Mouse (Mus musculus) neural tube, embryonic 13.5 days (tissue): ENCODE measurements around the gene Ccdc184. TPM values are rescaled to one million over a fixed set of nuclear protein-coding genes. Genes with fewer than 3 reads are reported as not detected.

ENCODE experiments used
- ATAC-seq: fragments of 200-750 bp; cut with Nextera tagmentation; 2 replicates; pipeline ENCODE4 v1.8.0; 2017; ENCODE audit warnings: low read depth, mild to moderate bottlenecking, moderate TSS enrichment, moderate library complexity
- H3K27ac ChIP-seq: fragments of 300-500 bp; sonication (generic); replicated peaks from 2 replicates; pipeline ENCODE4 v1.5.1; 2015; ENCODE audit warnings: moderate library complexity, mild to moderate bottlenecking, inconsistent platforms
- H3K27me3 ChIP-seq: fragments of 300-500 bp; sonication (generic); 2 replicates; pipeline ENCODE4 v1.6.1; 2015; ENCODE audit warnings: mild to moderate bottlenecking, inconsistent platforms
- H3K36me3 ChIP-seq: fragments of 300-500 bp; sonication (generic); 2 replicates; pipeline ENCODE4 v1.6.1; 2015; ENCODE audit warnings: mild to moderate bottlenecking, inconsistent platforms
- H3K4me1 ChIP-seq: fragments of 300-500 bp; sonication (generic); replicated peaks from 2 replicates; pipeline ENCODE4 v1.6.1; 2015; ENCODE audit warnings: inconsistent platforms
- H3K4me2 ChIP-seq: fragments of 300-500 bp; sonication (generic); 2 replicates; pipeline ENCODE4 v1.6.1; 2015; ENCODE audit warnings: inconsistent platforms, mild to moderate bottlenecking, moderate library complexity
- H3K4me3 ChIP-seq: fragments of 300-500 bp; sonication (generic); 2 replicates; pipeline ENCODE4 v1.5.1; 2015; ENCODE audit warnings: mild to moderate bottlenecking, inconsistent platforms
- H3K9ac ChIP-seq: fragments of 300-500 bp; sonication (generic); 2 replicates; pipeline ENCODE4 v1.6.1; 2015; ENCODE audit warnings: moderate library complexity, mild to moderate bottlenecking, inconsistent platforms
- H3K9me3 ChIP-seq: fragments of 300-500 bp; sonication (generic); 2 replicates; pipeline ENCODE4 v1.6.1; 2016; ENCODE audit warnings: inconsistent platforms
- WGBS: fragments of 180-500 bp; shearing (Covaris S2); methylation state at CpG from one replicate; pipeline ENCODE4 v1.1.7; 2015; 5-methylcytosine and 5-hydroxymethylcytosine counted together
- polyA plus RNA-seq: library from polyadenylated mRNA; unstranded; fragments of >200 nt; fragmentation: Nextera tagmentation; extraction: Ambion mirVana; gene quantifications from 2 replicates; pipeline ENCODE4 v1.2.1, GENCODE M21; 2015

Ccdc184 gene
- polyA plus RNA-seq, 1 experiment from 2014 or later, result 50.4 TPM

DNA sequence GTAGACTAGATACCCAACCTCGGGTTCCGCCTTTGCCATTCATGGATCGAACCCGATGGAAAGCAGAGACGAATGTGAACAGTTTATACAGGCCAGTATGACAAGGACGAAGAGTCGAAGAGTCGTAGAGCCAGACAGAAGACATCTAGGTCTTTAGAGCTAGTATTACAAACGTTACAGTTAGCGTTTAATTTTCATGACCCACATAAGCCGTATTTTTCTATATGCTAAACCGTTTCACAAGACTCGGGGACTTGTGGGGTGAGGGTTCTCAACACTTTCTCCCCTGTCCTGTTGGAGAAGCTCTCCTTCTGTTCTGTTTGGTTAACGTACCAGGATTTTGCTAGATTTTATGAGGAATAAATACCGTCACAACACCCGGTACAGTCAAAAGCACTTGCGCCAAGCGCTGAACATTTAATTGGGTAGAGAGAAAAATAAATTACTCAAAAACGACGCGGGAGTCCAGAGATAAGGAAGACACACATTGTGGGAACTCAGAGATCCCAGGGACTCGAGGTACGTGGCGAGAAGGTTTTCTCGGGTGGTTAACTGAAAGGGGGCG lies 13.7 kb downstream of the Ccdc184 start:
- no peaks in the 10 kb centered on the region for H3K36me3 ChIP-seq
- WGBS, result 7% methylated on average over 26 of the region's 26 CpGs
- no peak for ATAC-seq
- peak overlapping the region; percentile 67 for H3K9ac ChIP-seq
- H3K9me3 ChIP-seq, result no peaks in the 10 kb centered on the region
- peak overlapping the region; percentile 80 for H3K4me2 ChIP-seq
- peaks cover 30% of the 10 kb centered on the region for H3K27me3 ChIP-seq
- H3K27ac ChIP-seq, result peak overlapping the region; percentile 82
- peak overlapping the region; percentile 49 for H3K4me3 ChIP-seq
- peaks cover 9% of the 10 kb centered on the region for H3K4me1 ChIP-seq

DNA sequence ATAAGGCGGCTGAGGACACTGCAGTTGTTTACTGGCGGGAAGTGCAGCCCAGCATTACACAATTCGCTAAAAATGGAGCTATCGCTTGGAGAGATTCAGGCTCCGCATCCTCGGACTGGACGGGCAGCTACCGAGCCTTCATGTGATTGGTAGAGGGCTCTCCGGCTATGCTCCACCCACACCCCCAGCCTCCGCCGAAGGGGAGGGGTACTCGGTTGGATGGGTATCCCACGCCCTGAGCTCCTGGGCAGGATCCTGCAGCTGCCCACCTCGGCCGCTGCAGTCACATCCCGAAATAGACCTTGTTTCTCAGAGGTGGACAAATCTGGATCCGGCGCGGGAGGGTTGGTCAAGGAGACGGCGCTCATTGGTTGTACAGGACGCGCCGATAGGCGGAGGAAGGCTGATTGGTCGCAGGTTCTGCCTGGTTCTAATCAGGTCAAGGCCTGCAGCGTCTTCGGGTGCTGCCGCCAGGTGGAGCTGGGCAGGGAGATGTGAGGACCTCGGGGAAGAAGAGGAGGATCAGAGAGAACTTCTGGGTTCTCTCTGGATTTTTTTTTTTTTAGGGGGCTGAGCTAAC lies 14.3 kb downstream of the Ccdc184 start:
- Histone ChIP-seq H3K4me3 (peak overlapping the region; percentile 49), H3K27ac (peak overlapping the region; percentile 82), H3K4me1 (peaks cover 9% of the 10 kb centered on the region), H3K9me3 (no peaks in the 10 kb centered on the region), H3K9ac (peak overlapping the region; percentile 67), H3K27me3 (peaks cover 24% of the 10 kb centered on the region), H3K36me3 (no peaks in the 10 kb centered on the region), H3K4me2 (peak overlapping the region; percentile 80)
- ATAC-seq, result peak; percentile 97
- WGBS, result under 1% methylated on average over 30 of the region's 30 CpGs

DNA sequence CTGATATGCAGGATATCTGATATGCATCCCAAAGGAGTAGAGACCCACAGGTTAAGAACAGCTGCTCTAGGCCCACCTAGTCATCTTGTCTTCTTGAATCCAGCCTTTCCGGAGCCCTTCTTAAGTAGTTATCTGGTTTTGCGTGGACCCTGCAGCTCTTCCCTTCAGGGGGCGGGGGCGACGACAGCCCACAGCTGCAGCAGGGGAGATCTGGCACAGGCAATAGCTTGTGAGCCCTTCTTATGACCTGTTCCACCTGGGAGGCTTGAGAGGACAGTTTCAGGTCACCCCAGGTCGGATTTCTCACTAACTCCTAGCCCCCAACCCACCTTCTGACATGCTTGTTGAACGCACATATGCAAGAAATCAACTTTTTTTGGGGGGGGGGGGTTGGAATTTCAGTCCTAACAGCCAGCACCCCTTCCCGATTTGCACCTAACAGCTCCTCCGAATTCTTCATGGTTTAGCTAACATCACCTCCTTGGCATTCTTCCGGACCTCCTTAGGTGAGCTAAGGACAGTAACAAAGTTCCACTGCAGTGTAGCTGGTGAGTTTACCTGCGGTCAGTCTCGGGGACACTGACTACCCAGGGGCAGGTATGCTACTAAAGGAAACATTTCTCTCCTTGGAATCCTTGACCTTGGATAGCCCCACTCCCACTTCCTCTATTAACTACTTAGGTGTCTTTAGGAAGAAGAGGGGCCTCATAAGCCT lies 15.1 kb downstream of the Ccdc184 start:
- peaks cover 17% of the 10 kb centered on the region for H3K27me3 ChIP-seq
- no peak overlapping the region for H3K4me3 ChIP-seq
- H3K27ac ChIP-seq, result no peak overlapping the region
- H3K9me3 ChIP-seq, result no peaks in the 10 kb centered on the region
- WGBS, result 77% methylated on average over 12 of the region's 12 CpGs
- peak; percentile 41 for ATAC-seq
- no peak overlapping the region for H3K9ac ChIP-seq
- H3K4me2 ChIP-seq, result peak overlapping the region; percentile 80; the same call in 1 of the 2 replicates
- peaks cover 9% of the 10 kb centered on the region for H3K4me1 ChIP-seq
- no peaks in the 10 kb centered on the region for H3K36me3 ChIP-seq

DNA sequence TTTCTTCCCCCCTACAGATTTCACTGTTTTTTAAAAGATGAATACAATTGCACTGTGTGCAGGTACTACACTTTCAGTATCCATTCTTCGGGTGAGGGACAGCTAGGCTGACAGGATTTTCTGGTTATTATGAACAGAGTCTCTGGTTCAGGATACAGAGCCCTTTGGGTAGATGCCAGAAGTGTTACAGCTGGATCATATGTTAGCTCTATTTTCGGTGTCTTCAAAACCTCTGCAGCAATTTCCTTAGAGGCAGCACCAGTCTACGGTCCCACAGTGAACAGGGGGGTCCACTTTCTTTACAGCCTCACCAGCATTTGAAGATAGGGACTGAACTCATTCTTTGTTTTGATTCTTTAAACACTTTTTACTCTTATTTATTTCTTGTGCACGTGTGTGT lies 17.5 kb downstream of the Ccdc184 start:
- Histone ChIP-seq H3K4me2 (no peak overlapping the region), H3K36me3 (no peaks in the 10 kb centered on the region), H3K4me1 (peaks cover 9% of the 10 kb centered on the region), H3K4me3 (no peak overlapping the region), H3K27me3 (peaks cover 2% of the 10 kb centered on the region; the same call in 1 of the 2 replicates), H3K27ac (no peak overlapping the region), H3K9ac (no peak overlapping the region), H3K9me3 (no peaks in the 10 kb centered on the region)
- no peak for ATAC-seq
- 78% methylated on average over 4 of the region's 4 CpGs for WGBS

DNA sequence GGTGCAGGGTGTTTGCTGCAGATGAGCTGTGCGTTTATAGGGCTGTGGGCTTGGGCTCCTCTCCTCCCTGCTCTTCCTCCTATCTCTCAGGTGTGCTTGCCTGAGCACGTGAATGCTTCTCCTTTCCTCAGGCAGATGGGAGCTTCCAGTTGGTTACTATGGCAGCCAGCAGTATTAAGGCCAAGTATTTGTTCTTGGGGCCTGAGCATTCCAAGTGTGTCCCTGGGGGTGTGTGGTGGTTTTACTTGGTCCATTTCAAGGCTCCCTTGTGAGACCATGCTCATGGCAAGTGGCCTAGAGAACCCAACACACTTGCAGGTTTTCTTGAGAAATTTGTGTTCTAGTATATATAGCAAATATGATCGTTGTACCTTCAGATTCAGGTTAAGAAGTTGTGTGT lies 28.5 kb downstream of the Ccdc184 start, which contains the start of gene Olfr288:
Olfr288 (minus strand) TSS at position 101 of the 400 bp plus-strand sequence.
- no peak within 1 kb of the TSS for H3K4me2 ChIP-seq
- no peak for ATAC-seq
- H3K9ac ChIP-seq, result no peak within 1 kb of the TSS
- no peak within 1 kb of the TSS for H3K4me3 ChIP-seq
- 70% methylated on average over 3 of the region's 3 CpGs for WGBS
- H3K9me3 ChIP-seq, result peaks cover 7% of the 10 kb centered on the region; the same call in 1 of the 2 replicates
- H3K27ac ChIP-seq, result no peak within 1 kb of the TSS
- no peaks in the 10 kb centered on the region for H3K4me1 ChIP-seq
- no peaks in the 10 kb centered on the region for H3K36me3 ChIP-seq
- no peaks in the 10 kb centered on the region for H3K27me3 ChIP-seq

DNA sequence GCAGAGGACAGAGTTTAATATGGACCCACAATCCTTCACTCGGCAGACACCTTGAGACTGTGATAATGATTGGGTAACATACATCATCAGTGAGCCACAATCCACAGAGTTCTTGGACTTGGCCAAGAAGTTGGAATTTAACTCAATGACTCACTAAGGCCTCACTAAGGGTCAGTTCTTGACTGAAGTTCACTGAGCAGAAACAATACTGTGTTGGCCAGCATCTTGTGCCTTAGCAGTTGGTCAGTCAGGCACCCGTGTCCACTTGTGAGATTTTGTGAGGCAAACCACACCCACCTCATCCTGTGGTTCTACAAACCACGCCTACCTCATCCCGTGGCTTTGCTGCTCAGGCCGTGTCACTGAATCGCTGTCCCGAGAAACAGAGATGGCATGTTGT lies 42.7 kb downstream of the Ccdc184 start:
- H3K27ac ChIP-seq, result no peak overlapping the region
- 83% methylated on average over 7 of the region's 7 CpGs for WGBS

DNA sequence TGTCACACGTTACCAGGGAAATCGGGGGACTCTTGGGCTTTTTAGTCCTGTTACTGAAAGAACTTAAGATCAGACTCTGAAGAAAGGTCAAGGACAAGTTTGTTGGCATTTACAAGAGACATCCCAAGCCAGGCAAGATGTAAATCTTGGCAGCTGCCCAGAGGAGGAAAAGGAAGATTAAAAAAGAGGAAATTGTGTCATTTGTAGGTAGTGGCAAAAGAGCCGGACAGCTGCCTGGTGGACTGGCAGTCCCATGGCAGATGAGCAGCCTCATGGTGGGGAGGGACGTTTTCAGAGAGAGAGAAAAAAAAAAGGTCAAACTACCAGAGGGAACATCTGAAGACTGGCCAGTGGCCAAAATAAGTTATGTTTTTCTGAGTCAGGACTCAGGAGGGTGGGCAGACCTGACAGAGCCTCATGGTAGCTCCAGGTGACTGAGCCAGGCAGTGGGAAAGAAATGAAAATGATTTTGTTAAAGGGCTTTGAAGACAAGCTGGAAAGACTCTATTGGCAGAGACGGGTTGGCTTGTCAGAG lies 46.4 kb downstream of the Ccdc184 start:
- no peak overlapping the region for H3K4me3 ChIP-seq
- 89% methylated on average over 5 of the region's 5 CpGs for WGBS
- no peak overlapping the region for H3K4me2 ChIP-seq
- no peaks in the 10 kb centered on the region for H3K4me1 ChIP-seq
- no peaks in the 10 kb centered on the region for H3K9me3 ChIP-seq
- ATAC-seq, result no peak
- H3K27ac ChIP-seq, result no peak overlapping the region
- H3K36me3 ChIP-seq, result no peaks in the 10 kb centered on the region
- H3K9ac ChIP-seq, result no peak overlapping the region
- H3K27me3 ChIP-seq, result no peaks in the 10 kb centered on the region

More for the DNA sequence above, 42.7 kb downstream of the Ccdc184 start:
- Histone ChIP-seq H3K4me2 (no peak overlapping the region), H3K27me3 (no peaks in the 10 kb centered on the region), H3K36me3 (no peaks in the 10 kb centered on the region), H3K9ac (no peak overlapping the region), H3K9me3 (no peaks in the 10 kb centered on the region), H3K4me3 (no peak overlapping the region), H3K4me1 (no peaks in the 10 kb centered on the region)
- no peak for ATAC-seq

DNA sequence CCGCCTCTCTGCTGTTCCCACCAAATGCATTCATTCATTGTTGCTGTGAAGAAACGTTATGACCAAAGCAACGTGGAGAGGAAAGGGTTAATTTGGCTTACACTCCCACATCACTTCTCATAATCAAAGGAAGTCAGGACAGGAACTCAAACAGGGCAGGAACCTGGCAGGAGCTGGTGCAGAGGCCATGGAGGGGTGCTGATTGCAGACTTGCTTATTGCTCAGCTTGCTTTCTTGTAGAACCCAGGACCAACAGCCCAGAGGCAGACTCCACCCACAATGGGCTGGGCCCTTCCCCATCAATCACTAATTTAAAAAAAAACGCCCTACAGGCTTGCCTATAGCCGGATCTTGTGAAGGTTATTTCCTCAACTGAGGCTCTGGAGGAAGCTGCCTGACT lies 47.2 kb downstream of the Ccdc184 start:
- ATAC-seq, result no peak
- WGBS, result 73% methylated on average over 5 of the region's 5 CpGs

More for the DNA sequence above, 47.2 kb downstream of the Ccdc184 start:
- Histone ChIP-seq H3K36me3 (no peaks in the 10 kb centered on the region), H3K4me3 (no peak overlapping the region), H3K9me3 (no peaks in the 10 kb centered on the region), H3K4me2 (no peak overlapping the region), H3K27ac (no peak overlapping the region), H3K9ac (no peak overlapping the region), H3K27me3 (no peaks in the 10 kb centered on the region), H3K4me1 (no peaks in the 10 kb centered on the region)

Other genes starting within 250 kb of the Ccdc184 start
- gene Tmem106c, start 203.0 kb upstream of the Ccdc184 start, polyA plus RNA-seq, result 45.0 and 49.3 TPM in 2 replicates
- 67.1 and 89.2 TPM in 2 replicates for gene Col2a1, start 162.5 kb upstream of the Ccdc184 start, polyA plus RNA-seq
- 66.5 and 66.8 TPM in 2 replicates for gene Pfkm, start 74.6 kb upstream of the Ccdc184 start, polyA plus RNA-seq
- 20.3 and 23.4 TPM in 2 replicates for gene Senp1, start 73.4 kb upstream of the Ccdc184 start, polyA plus RNA-seq
- gene Asb8, start 1.5 kb upstream of the Ccdc184 start, polyA plus RNA-seq, result 57.5 and 63.8 TPM in 2 replicates
- not detected in 2 replicates for gene Olfr288, start 28.4 kb downstream of the Ccdc184 start, polyA plus RNA-seq
- gene Gm44579, start 53.8 kb downstream of the Ccdc184 start, polyA plus RNA-seq, result not detected in 2 replicates
- 0.20 TPM in 1 of 2 replicates, not detected in the other for gene Olfr287, start 53.9 kb downstream of the Ccdc184 start, polyA plus RNA-seq
- gene Olfr286, start 67.3 kb downstream of the Ccdc184 start, polyA plus RNA-seq, result not detected in 2 replicates
- gene H1fnt, start 90.1 kb downstream of the Ccdc184 start, polyA plus RNA-seq, result not detected in 2 replicates
- 5.5 and 6.5 TPM in 2 replicates for gene Zfp641, start 129.0 kb downstream of the Ccdc184 start, polyA plus RNA-seq
- gene Olfr285, start 150.2 kb downstream of the Ccdc184 start, polyA plus RNA-seq, result not detected in 2 replicates
- not detected in 2 replicates for gene Olfr284, start 173.8 kb downstream of the Ccdc184 start, polyA plus RNA-seq
- gene Olfr283, start 213.8 kb downstream of the Ccdc184 start, polyA plus RNA-seq, result not detected in 2 replicates